Mouse (Mus musculus) thymus, adult 2 months (tissue): ENCODE measurements around the gene Gm37240.

ENCODE experiments used
- CTCF ChIP-seq: fragments of 200-500 bp; IDR thresholded peaks from 2 replicates; pipeline ENCODE4 v1.5.1; 2012; ENCODE audit warnings: mild to moderate bottlenecking, control low read depth, low read length, moderate library complexity, borderline replicate concordance; ENCODE audit not compliant: control insufficient read depth, poor library complexity, insufficient read depth; ENCODE audit errors: extremely low read depth
- POLR2A ChIP-seq: fragments of 200-500 bp; IDR thresholded peaks from 2 replicates; pipeline ENCODE4 v1.6.1; 2012; ENCODE audit warnings: mild to moderate bottlenecking, low read length, control low read depth, moderate library complexity; ENCODE audit not compliant: control insufficient read depth, poor library complexity, insufficient read depth; ENCODE audit errors: extremely low read depth

DNA sequence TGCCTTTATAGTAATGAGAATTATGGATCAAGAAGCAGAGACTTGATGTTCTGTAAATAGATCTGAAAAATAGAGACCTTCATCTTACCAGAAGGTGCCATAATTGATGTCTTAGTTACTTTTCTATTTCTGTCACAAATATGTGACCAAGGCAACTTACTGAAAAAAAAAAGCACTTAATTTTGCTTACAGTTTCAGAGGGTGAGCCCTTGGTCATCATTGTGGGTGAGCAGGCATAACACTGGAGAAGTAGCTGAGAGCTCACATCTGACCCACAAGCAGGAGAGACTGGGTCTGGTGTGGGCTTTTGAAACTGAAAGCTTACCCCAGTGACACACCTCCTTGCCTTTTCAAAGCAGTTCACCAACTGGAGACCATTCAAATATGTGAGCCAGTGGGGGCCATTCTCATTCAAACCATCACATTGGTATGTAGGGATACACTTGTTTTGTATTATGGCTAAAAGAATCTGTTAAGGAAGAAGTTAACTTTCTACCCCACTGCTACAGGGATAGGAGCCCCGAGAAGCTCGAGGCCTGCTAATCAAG, 1066.6 kb downstream of the Gm37240 start:
- no peak for TF ChIP-seq POLR2A
- no peak for TF ChIP-seq CTCF
